Mouse (Mus musculus) neural tube, embryonic 14.5 days (tissue): ENCODE data around the gene Atg7. TPM values are rescaled to one million over a fixed set of nuclear protein-coding genes. Genes with fewer than 3 reads are reported as not detected.

Source experiments
- ATAC-seq: fragments of 200-750 bp; cut with Nextera tagmentation; 2 replicates; pipeline ENCODE4 v1.8.0; 2017; ENCODE audit warnings: low read depth, mild to moderate bottlenecking, moderate TSS enrichment, moderate library complexity
- H3K27ac ChIP-seq: fragments of 300-500 bp; sonication (generic); 2 replicates; pipeline ENCODE4 v1.5.1; 2014; ENCODE audit warnings: low read depth, mild to moderate bottlenecking, control low read depth, low read length, moderate library complexity, mixed read lengths
- H3K27me3 ChIP-seq: fragments of 300-500 bp; sonication (generic); 2 replicates; pipeline ENCODE4 v1.6.1; 2014; ENCODE audit warnings: low read length; ENCODE audit not compliant: control insufficient read depth, insufficient read depth
- H3K36me3 ChIP-seq: fragments of 300-500 bp; sonication (generic); 2 replicates; pipeline ENCODE4 v1.6.1; 2014; ENCODE audit warnings: low read length, mixed read lengths; ENCODE audit not compliant: control insufficient read depth, insufficient read depth
- H3K4me1 ChIP-seq: fragments of 300-500 bp; sonication (generic); 2 replicates; pipeline ENCODE4 v1.6.1; 2014; ENCODE audit warnings: low read length; ENCODE audit not compliant: control insufficient read depth, insufficient read depth
- H3K4me2 ChIP-seq: fragments of 300-500 bp; sonication (generic); 2 replicates; pipeline ENCODE4 v1.6.1; 2014; ENCODE audit warnings: mild to moderate bottlenecking, low read depth, low read length, control low read depth
- H3K4me3 ChIP-seq: fragments of 300-500 bp; sonication (generic); 2 replicates; pipeline ENCODE4 v1.5.1; 2014; ENCODE audit warnings: low read depth, low read length, control low read depth, mixed read lengths
- H3K9ac ChIP-seq: fragments of 300-500 bp; sonication (generic); replicated peaks from 2 replicates; pipeline ENCODE4 v1.6.1; 2014; ENCODE audit warnings: low read depth, mild to moderate bottlenecking, control low read depth, low read length, mixed read lengths
- H3K9me3 ChIP-seq: fragments of 300-500 bp; sonication (generic); 2 replicates; pipeline ENCODE4 v1.6.1; 2016; ENCODE audit warnings: low read length; ENCODE audit not compliant: control insufficient read depth
- WGBS: fragments of 180-500 bp; shearing (Covaris S2); extraction: QIAGEN DNeasy Blood & Tissue Kit; methylation state at CpG from one replicate; pipeline ENCODE4 v1.1.7; 2014; 5-methylcytosine and 5-hydroxymethylcytosine counted together
- polyA plus RNA-seq: library from polyadenylated mRNA; unstranded; fragments of >200 nt; fragmentation: Nextera tagmentation; extraction: Ambion mirVana; gene quantifications from 2 replicates; pipeline ENCODE4 v1.2.1, GENCODE M21; 2014

Atg7 gene
- polyA plus RNA-seq, 1 experiment from 2014 or later = 15.7 TPM

GRCm38 (mm10) chr6:114758795-114759194 lies 115.9 kb downstream of the Atg7 start:
- no peaks in the 10 kb centered on the region for H3K36me3 ChIP-seq
- no peak overlapping the region for H3K9ac ChIP-seq
- 80% methylated on average over 7 of the region's 7 CpGs for WGBS
- H3K4me1 ChIP-seq = no peaks in the 10 kb centered on the region
- H3K4me2 ChIP-seq = no peak overlapping the region
- H3K27me3 ChIP-seq = no peaks in the 10 kb centered on the region
- no peak overlapping the region for H3K4me3 ChIP-seq
- no peak overlapping the region for H3K27ac ChIP-seq
- H3K9me3 ChIP-seq = no peaks in the 10 kb centered on the region
- ATAC-seq = no peak

DNA sequence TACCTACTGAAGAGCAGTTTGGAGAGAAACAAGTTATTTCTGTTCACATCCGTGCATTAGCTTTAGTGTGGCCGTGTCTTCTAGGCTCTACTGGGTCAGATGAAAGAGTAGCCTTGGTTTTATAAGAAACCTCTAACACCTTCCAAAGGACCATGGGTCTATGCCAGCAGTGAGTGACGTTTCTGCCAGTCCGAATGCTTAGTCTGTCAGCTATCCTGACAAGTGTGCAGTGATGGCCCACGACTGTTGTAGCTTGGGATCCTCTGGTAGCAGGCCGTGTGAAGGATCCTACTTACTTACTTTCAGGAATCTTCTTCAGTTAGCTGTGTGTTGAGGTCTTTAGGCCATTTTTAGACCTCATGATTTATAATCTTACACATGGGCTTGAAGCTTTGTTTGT lies 123.4 kb downstream of the Atg7 start:
- no peaks in the 10 kb centered on the region for H3K36me3 ChIP-seq
- no peak overlapping the region for H3K9ac ChIP-seq
- no peak overlapping the region for H3K4me2 ChIP-seq
- no peak overlapping the region for H3K27ac ChIP-seq
- no peak overlapping the region for H3K4me3 ChIP-seq
- H3K4me1 ChIP-seq = no peaks in the 10 kb centered on the region
- no peaks in the 10 kb centered on the region for H3K9me3 ChIP-seq
- no peak for ATAC-seq
- no peaks in the 10 kb centered on the region for H3K27me3 ChIP-seq
- WGBS = 94% methylated on average over 6 of the region's 6 CpGs

DNA sequence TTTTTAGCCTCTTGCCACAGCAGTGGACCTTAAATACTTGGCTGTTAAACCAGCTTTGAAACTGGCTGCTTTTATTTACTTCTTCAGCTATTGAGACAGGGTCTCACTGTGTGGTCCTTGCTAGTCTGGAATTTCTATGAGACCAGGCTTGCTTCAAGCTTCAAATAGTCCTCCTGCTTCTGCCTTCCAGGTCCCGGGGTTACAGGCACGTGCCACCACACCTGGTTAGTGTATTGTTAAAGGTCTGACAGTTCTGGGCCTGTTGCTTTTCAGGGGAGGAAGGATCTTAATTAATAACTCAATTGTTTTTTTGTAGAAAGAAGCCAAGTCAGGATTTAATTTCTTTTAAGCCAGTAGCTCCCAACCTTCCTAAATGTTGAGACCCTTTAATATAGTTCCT lies 124.8 kb downstream of the Atg7 start:
- H3K36me3 ChIP-seq = no peaks in the 10 kb centered on the region
- no peak overlapping the region for H3K9ac ChIP-seq
- no peak overlapping the region for H3K27ac ChIP-seq
- H3K4me3 ChIP-seq = no peak overlapping the region
- no peak for ATAC-seq
- no peaks in the 10 kb centered on the region for H3K4me1 ChIP-seq
- no peaks in the 10 kb centered on the region for H3K9me3 ChIP-seq
- H3K27me3 ChIP-seq = no peaks in the 10 kb centered on the region
- WGBS = 51% methylated on average over 2 of the region's 2 CpGs
- no peak overlapping the region for H3K4me2 ChIP-seq

GRCm38 (mm10) chr6:114770337-114770736 lies 127.4 kb downstream of the Atg7 start:
- Histone ChIP-seq H3K36me3 (no peaks in the 10 kb centered on the region), H3K4me1 (no peaks in the 10 kb centered on the region), H3K4me2 (no peak overlapping the region), H3K4me3 (no peak overlapping the region), H3K9ac (no peak overlapping the region), H3K27ac (no peak overlapping the region), H3K9me3 (no peaks in the 10 kb centered on the region), H3K27me3 (no peaks in the 10 kb centered on the region)
- WGBS = 83% methylated on average over 2 of the region's 2 CpGs
- ATAC-seq = no peak

DNA sequence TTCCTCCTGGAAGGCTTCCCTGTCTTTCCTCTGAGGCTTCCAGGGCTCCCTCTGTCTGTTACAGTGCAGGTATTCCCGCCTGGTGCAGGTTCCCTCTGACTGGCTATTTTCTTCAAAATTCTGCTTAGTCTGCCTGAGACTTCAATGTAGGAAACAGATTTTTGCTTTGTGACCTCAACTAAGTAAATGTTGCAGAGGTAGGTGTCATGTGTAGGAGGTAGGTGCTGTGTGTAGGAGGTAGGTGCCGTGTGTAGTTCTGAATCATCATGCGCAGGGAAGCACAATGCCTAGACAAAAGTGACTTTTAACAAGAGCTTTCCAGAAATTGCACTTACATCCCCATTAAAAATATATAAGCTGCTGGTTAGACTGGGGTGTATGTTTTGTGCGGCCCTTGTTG lies 128.6 kb downstream of the Atg7 start:
- 86% methylated on average over 4 of the region's 4 CpGs for WGBS
- H3K9me3 ChIP-seq = no peaks in the 10 kb centered on the region
- H3K4me3 ChIP-seq = no peak overlapping the region
- H3K27ac ChIP-seq = no peak overlapping the region
- H3K4me2 ChIP-seq = no peak overlapping the region
- no peak overlapping the region for H3K9ac ChIP-seq
- H3K4me1 ChIP-seq = no peaks in the 10 kb centered on the region
- no peak for ATAC-seq
- no peaks in the 10 kb centered on the region for H3K27me3 ChIP-seq
- H3K36me3 ChIP-seq = no peaks in the 10 kb centered on the region

- no peaks in the 10 kb centered on the region for H3K9me3 ChIP-seq
- ATAC-seq = no peak
- H3K27me3 ChIP-seq = no peaks in the 10 kb centered on the region
- peaks cover 9% of the 10 kb centered on the region; the same call in 1 of the 2 replicates for H3K4me1 ChIP-seq
- H3K4me2 ChIP-seq = no peak overlapping the region
- WGBS = 94% methylated on average over 5 of the region's 5 CpGs
- H3K27ac ChIP-seq = no peak overlapping the region
- H3K4me3 ChIP-seq = no peak overlapping the region
- H3K36me3 ChIP-seq = no peaks in the 10 kb centered on the region
- H3K9ac ChIP-seq = no peak overlapping the region
These were observed 132.3 kb downstream of the Atg7 start for GRCm38 (mm10) chr6:114775210-114775609.

GRCm38 (mm10) chr6:114777872-114778271 lies 135.0 kb downstream of the Atg7 start:
- 9% methylated on average over 4 of the region's 4 CpGs for WGBS
- Histone ChIP-seq H3K9ac (no peak overlapping the region), H3K4me3 (no peak overlapping the region), H3K9me3 (no peaks in the 10 kb centered on the region), H3K27me3 (no peaks in the 10 kb centered on the region), H3K4me2 (no peak overlapping the region), H3K27ac (no peak overlapping the region), H3K36me3 (no peaks in the 10 kb centered on the region), H3K4me1 (peaks cover 14% of the 10 kb centered on the region)
- no peak for ATAC-seq

GRCm38 (mm10) chr6:114778650-114779049 lies 135.8 kb downstream of the Atg7 start:
- no peaks in the 10 kb centered on the region for H3K36me3 ChIP-seq
- no peak overlapping the region for H3K4me3 ChIP-seq
- H3K9ac ChIP-seq = no peak overlapping the region
- ATAC-seq = peak; percentile 78
- H3K4me2 ChIP-seq = 0 out of 2 replicates have a peak overlapping the region, but pooled peaks have one; percentile 4
- 16% methylated on average over 8 of the region's 8 CpGs for WGBS
- H3K27ac ChIP-seq = no peak overlapping the region; the same call in 1 of the 2 replicates
- H3K27me3 ChIP-seq = no peaks in the 10 kb centered on the region
- no peaks in the 10 kb centered on the region for H3K9me3 ChIP-seq
- peaks cover 15% of the 10 kb centered on the region for H3K4me1 ChIP-seq

- Histone ChIP-seq H3K4me3 (no peak overlapping the region), H3K27ac (no peak overlapping the region), H3K27me3 (no peaks in the 10 kb centered on the region), H3K36me3 (no peaks in the 10 kb centered on the region), H3K4me1 (peaks cover 15% of the 10 kb centered on the region), H3K9me3 (no peaks in the 10 kb centered on the region), H3K9ac (no peak overlapping the region), H3K4me2 (no peak overlapping the region)
- ATAC-seq = no peak
- WGBS = 70% methylated on average over 2 of the region's 2 CpGs
These were observed 137.7 kb downstream of the Atg7 start for GRCm38 (mm10) chr6:114780583-114780982.
